Mouse (Mus musculus) stomach, postnatal 0 days (tissue): Measurements from ENCODE around the gene Plxnc1.

ENCODE experiments used
- CTCF ChIP-seq: IDR thresholded peaks from 2 replicates; pipeline ENCODE4 v1.5.1; 2016; ENCODE audit warnings: antibody characterized with exemption, low read depth, mild to moderate bottlenecking, moderate library complexity
- EP300 ChIP-seq: optimal IDR thresholded peaks from 2 replicates; pipeline ENCODE3; 2016; ENCODE audit warnings: antibody characterized with exemption

DNA sequence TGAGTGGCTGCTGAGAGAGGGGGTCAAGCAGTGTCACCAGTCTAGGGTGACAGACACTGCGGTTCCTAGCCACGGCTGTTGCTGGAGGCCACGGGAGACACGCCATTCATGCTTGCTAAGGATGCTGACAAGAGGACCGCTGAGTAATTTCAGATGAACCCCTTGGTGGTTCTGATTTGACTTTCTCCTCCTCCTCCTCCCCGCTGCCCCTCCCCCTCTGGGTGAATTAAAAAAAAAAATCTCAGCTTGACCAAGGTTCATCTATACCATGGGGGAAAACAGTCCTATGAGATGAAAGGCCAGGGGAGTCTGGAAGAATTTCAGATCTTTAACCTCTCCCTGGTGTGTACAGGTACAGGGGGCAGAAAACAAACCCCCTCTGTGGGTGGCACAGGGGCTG lies 22.9 kb downstream of the Plxnc1 start:
- TF ChIP-seq CTCF (no peak), EP300 (no peak)
